Mouse (Mus musculus) liver, adult 10 weeks (tissue): Measurements from ENCODE around the gene Psmd12. TPM values are rescaled to one million over a fixed set of nuclear protein-coding genes. Genes with fewer than 3 reads are reported as not detected.

ENCODE experiments used
- polyA plus RNA-seq: library from polyadenylated mRNA; stranded (reverse); fragments of 350-450 nt; fragmentation: Illumina TruSeq; extraction: RNeasy Lipid Tissue Mini Kit (QIAGEN cat#74804); gene quantifications from one replicate; pipeline ENCODE4 v1.2.3, GENCODE M21; 2014; ENCODE audit warnings: low read depth, low replicate concordance

The Psmd12 gene
- polyA plus RNA-seq, result 183 TPM

GRCm38 (mm10) chr11:107479053-107479861, at the start of gene Psmd12:
Gene Psmd12, plus strand, starts transcription at chr11:107479484.

GRCm38 (mm10) chr11:107470521-107471041, 8.7 kb upstream of the Psmd12 start, which contains the start of gene Pitpnc1:
Gene Pitpnc1, minus strand, starts transcription at chr11:107470699.

DNA sequence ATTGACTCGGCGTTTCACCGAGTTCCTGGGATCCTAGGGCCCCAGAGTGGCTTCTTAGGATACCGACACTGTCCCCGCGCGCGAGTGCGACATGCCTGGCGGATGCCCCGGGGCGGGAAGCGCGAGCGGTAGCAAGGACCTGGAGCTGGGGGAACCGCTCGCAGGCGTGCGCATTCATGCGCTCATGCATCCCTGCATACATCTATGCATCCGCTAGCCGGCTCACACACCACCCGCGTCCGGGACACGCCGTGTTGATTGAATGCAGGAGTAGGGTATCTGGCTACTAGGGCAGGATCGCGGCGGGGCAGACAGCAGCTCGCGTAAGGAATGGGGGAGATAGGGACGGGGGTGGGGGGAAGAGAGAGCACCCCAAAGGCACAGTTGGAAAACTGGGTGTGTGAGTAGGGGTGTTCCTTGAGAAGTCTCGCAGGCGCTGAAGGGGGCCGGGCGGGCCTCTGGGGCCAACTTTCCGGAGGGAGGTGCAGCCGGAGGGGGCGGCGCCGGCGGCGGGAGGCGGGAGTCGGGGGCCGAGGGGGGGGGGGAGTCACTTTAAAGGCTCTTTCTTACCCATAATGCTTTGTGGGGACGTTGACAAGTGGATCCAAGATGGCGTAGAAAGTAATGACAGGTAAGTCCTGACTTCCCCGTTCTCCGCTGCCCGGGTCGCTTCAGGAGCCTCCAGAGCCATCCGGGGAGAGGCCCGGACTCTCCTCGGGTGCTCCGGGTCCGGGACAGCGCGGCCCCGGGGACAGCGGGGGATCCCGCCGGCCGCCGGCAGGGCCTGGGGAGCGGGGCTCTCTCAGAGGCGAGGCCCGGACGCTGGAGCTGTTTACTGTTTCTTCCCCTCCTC, 68.3 kb downstream of the Psmd12 start, which contains the start of gene Helz:
TSS of gene Helz (plus strand) at position 580 of the 853 bp plus-strand sequence.

Other genes starting within 250 kb of the Psmd12 start
- 16.1 TPM for gene Pitpnc1, start 8.8 kb upstream of the Psmd12 start, polyA plus RNA-seq
- 3.2 TPM for gene Helz, start 68.4 kb downstream of the Psmd12 start, polyA plus RNA-seq
- not detected for gene Cacng1, start 237.0 kb downstream of the Psmd12 start, polyA plus RNA-seq